Mouse (Mus musculus) hindbrain, postnatal 0 days (tissue): ENCODE measurements around the gene Zbtb34. TPM values are rescaled to one million over a fixed set of nuclear protein-coding genes. Genes with fewer than 3 reads are reported as not detected.

Experiments used
- ATAC-seq: fragments of 200-750 bp; cut with Nextera tagmentation; 2 replicates; pipeline ENCODE4 v1.8.0; 2017; ENCODE audit warnings: mild to moderate bottlenecking, moderate TSS enrichment, moderate library complexity
- DNase-seq: peaks from one replicate; pipeline ENCODE4 v3.0.0-alpha.2; 2015; ENCODE audit warnings: low spot score
- H3K27ac ChIP-seq: fragments of 300-500 bp; sonication (generic); 2 replicates; pipeline ENCODE4 v1.5.1; 2014; ENCODE audit warnings: mild to moderate bottlenecking
- H3K27me3 ChIP-seq: fragments of 300-500 bp; sonication (generic); 2 replicates; pipeline ENCODE4 v1.6.1; 2014; ENCODE audit warnings: low read length, mixed read lengths; ENCODE audit not compliant: insufficient read depth
- H3K36me3 ChIP-seq: fragments of 300-500 bp; sonication (generic); 2 replicates; pipeline ENCODE4 v1.6.1; 2014; ENCODE audit warnings: low read length, mixed read lengths; ENCODE audit not compliant: insufficient read depth
- H3K4me1 ChIP-seq: fragments of 300-500 bp; sonication (generic); 2 replicates; pipeline ENCODE4 v1.6.1; 2014; ENCODE audit warnings: antibody characterized with exemption, low read length, mixed read lengths; ENCODE audit not compliant: insufficient read depth
- H3K4me2 ChIP-seq: fragments of 300-500 bp; sonication (generic); 2 replicates; pipeline ENCODE4 v1.6.1; 2014; ENCODE audit warnings: low read depth, mild to moderate bottlenecking, low read length, moderate library complexity, mixed read lengths
- H3K4me3 ChIP-seq: fragments of 300-500 bp; sonication (generic); 2 replicates; pipeline ENCODE4 v1.5.1; 2014; ENCODE audit warnings: low read length
- H3K9ac ChIP-seq: fragments of 300-500 bp; sonication (generic); replicated peaks from 2 replicates; pipeline ENCODE4 v1.6.1; 2014; ENCODE audit warnings: mild to moderate bottlenecking, low read length, moderate library complexity, mixed read lengths
- H3K9me3 ChIP-seq: fragments of 300-500 bp; sonication (generic); 2 replicates; pipeline ENCODE4 v1.6.1; 2016; ENCODE audit warnings: low read length, mixed read lengths
- CTCF ChIP-seq: IDR thresholded peaks from 2 replicates; pipeline ENCODE4 v1.5.1; 2016; ENCODE audit warnings: antibody characterized with exemption, control low read depth, low read depth
- WGBS: fragments of 180-500 bp; shearing (Covaris S2); extraction: QIAGEN DNeasy Blood & Tissue Kit; methylation state at CpG from one replicate; pipeline ENCODE4 v1.1.7; 2014; 5-methylcytosine and 5-hydroxymethylcytosine counted together
- polyA plus RNA-seq: library from polyadenylated mRNA; unstranded; fragments of >200 nt; fragmentation: Nextera tagmentation; extraction: Ambion mirVana; gene quantifications from 2 replicates; pipeline ENCODE4 v1.2.1, GENCODE M21; 2015
- total RNA-seq: library from RNA; depleted of rRNA; stranded (reverse); fragments of >200 nt; gene quantifications from 2 replicates; pipeline ENCODE4 v1.2.3, GENCODE M21; 2014

The Zbtb34 gene
- total and polyA plus RNA-seq, 2 experiments from 2014 or later: 3.1 to 20.6 TPM

DNA sequence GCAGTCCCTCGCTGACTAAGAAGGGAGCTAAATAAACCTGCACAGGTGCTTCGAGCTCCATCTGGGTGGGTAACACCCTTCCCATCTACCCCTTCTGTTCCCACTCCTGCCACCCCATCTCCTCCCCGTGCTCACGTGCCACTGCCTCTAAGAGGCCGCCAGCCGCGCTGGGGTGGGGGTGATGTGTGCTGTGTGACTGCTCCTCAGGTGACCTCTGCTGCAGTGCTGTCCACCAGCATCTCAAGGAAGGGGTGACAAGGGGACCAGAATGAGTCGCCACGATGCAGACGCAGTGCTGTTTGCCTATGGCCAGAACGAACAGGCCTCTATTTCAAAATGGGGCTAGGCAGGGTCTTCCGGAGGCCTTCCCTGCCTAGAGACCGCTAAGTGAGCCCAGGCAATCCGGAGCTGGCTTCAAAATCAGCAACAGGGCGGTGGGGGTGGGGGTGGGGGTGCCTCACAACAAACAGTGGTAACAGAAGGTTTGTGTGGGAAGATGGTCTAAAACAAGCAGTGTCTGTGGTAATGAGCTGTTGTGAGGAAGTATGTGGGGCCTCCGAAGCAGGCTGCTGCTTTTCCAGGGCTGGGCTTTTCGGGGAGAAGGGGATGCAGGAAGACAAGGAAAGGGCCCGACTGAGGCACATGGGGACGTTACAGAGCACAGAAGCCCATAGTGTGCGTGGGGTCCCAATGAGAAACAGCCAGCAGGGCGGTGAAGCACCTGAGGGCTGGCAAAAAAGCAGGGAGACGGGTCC is 18.2 kb upstream of the Zbtb34 start:
- DNase-seq (no peak), ATAC-seq (no peak)
- no peak overlapping the region for H3K4me3 ChIP-seq
- no peak overlapping the region for H3K4me2 ChIP-seq
- no peaks in the 10 kb centered on the region for H3K27me3 ChIP-seq
- H3K9ac ChIP-seq: no peak overlapping the region
- 92% methylated on average over 22 of the region's 22 CpGs for WGBS
- no peak for TF ChIP-seq CTCF
- H3K9me3 ChIP-seq: no peaks in the 10 kb centered on the region
- no peak overlapping the region for H3K27ac ChIP-seq
- H3K4me1 ChIP-seq: no peaks in the 10 kb centered on the region
- H3K36me3 ChIP-seq: peaks cover 34% of the 10 kb centered on the region

DNA sequence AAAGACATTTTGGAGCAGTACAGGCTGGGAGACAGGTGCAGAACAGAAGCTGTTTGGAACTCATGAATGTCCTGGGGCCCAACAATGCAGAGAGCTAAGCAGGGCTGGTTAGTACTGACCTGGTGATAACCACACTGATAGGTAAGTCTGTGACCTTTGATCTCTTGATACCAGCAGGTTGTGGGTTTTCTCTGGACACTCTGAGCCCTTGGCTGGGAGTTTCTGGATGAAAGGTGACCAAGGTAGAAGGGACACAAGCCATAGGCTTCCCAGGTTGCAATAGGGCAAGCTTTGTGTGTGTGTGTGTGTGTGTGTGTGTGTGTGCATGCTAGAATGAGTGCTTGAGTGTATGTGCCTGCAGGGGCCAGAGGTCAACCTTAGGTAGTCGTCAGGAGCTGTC is 15.7 kb upstream of the Zbtb34 start:
- ATAC-seq (no peak), DNase-seq (no peak)
- Histone ChIP-seq H3K9ac (no peak overlapping the region), H3K4me1 (no peaks in the 10 kb centered on the region), H3K27ac (no peak overlapping the region), H3K27me3 (no peaks in the 10 kb centered on the region), H3K9me3 (no peaks in the 10 kb centered on the region), H3K4me3 (no peak overlapping the region), H3K36me3 (peaks cover 11% of the 10 kb centered on the region; the same call in 1 of the 2 replicates), H3K4me2 (no peak overlapping the region)
- no peak for TF ChIP-seq CTCF
- WGBS: 75% methylated on average over 1 of the region's 1 CpGs

DNA sequence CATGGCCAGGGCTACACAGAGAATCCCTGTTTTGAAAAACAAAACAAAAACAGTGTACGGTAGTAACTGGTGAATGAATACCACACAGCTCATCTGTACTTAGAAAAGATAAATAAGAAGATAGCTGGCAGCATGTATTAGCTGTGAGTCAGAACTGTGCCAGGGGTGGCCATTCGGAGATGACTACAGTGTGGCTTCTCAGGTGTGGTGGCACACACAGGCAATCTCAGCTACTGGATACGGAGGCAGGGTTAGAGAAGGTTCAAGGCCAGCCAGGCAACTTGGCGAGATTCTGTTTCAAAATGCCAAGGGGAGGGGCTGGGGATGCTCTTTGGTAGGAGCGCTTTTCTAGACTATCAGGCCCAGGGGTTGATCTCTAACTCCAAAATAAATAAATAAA is 14.6 kb upstream of the Zbtb34 start:
- Histone ChIP-seq H3K4me3 (no peak overlapping the region), H3K9me3 (no peaks in the 10 kb centered on the region), H3K4me2 (no peak overlapping the region), H3K36me3 (0 out of 2 replicates have a peak, but pooled peaks cover 11% of the 10 kb centered on the region), H3K4me1 (no peaks in the 10 kb centered on the region), H3K27ac (no peak overlapping the region), H3K27me3 (no peaks in the 10 kb centered on the region), H3K9ac (no peak overlapping the region)
- no peak for DNase-seq
- no peak for TF ChIP-seq CTCF
- WGBS: 88% methylated on average over 5 of the region's 5 CpGs
- ATAC-seq: no peak

DNA sequence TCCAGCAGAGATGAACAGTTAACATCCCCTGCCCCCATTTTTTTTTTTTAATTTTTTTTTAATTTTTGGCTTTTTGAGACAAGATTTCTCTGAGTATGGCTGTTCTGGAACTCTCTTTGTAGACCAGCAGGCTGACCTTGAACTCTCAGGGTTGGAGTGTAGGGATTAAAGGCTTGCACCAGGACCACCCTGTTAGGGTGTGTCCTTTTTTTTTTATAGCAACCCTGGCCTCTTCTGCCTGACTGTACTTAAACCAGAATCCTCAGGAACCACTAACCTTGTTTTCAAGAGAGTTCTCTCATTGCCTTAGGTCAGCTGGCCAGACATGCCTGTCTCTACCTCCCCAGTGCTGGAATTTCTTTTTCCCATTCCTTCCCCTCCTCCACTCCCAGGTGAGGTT is 13.7 kb upstream of the Zbtb34 start:
- Histone ChIP-seq H3K36me3 (0 out of 2 replicates have a peak, but pooled peaks cover 11% of the 10 kb centered on the region), H3K4me2 (no peak overlapping the region), H3K9me3 (no peaks in the 10 kb centered on the region), H3K9ac (no peak overlapping the region), H3K4me3 (no peak overlapping the region), H3K27ac (no peak overlapping the region), H3K27me3 (no peaks in the 10 kb centered on the region), H3K4me1 (no peaks in the 10 kb centered on the region)
- ATAC-seq (no peak), DNase-seq (no peak)
- TF ChIP-seq CTCF: no peak

DNA sequence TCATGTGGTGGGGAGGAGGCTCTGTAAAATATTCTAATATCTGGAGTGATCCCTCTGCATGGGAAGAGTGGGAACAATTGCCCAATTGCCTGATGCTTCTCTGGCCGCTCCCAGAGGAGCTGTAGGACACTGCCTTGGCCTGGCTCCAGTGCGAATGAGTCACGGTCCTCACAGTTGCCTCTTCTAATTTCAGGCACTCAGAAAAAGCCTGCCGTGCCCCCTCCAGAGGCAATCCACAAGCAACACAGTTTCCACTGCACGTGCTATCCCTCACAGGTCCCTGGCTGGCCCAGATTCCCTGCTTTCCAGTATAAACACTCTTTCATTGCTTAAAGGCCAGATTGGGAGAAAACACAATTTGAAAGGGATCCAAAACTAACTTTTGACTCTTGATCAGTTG is 13.2 kb upstream of the Zbtb34 start:
- TF ChIP-seq CTCF: peak; percentile 43
- H3K4me2 ChIP-seq: no peak overlapping the region
- DNase-seq (peak; percentile 88), ATAC-seq (peak; percentile 63; the same call in 1 of the 2 replicates)
- H3K36me3 ChIP-seq: 0 out of 2 replicates have a peak, but pooled peaks cover 10% of the 10 kb centered on the region
- no peak overlapping the region for H3K27ac ChIP-seq
- H3K9me3 ChIP-seq: no peaks in the 10 kb centered on the region
- H3K27me3 ChIP-seq: no peaks in the 10 kb centered on the region
- no peaks in the 10 kb centered on the region for H3K4me1 ChIP-seq
- no peak overlapping the region for H3K4me3 ChIP-seq
- no peak overlapping the region for H3K9ac ChIP-seq
- 19% methylated on average over 5 of the region's 5 CpGs for WGBS

DNA sequence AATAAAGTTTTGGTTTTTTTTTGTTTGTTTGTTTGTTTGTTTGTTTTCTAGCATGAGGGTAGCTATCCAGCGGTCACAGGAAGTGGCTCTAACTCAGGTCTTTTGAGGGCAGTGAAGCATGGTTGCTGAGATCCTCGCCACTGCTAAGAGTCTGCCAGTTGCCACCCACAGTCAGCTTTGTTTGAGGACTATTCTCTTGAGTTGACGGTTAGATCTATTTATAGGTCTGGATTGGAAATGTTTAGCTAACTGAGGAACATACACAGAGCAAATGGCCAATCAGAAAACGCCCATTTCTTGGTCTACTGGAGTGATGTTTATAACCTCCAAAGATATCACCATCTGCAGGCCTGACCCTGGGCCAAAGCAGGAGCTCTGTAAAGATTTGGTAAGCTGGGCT is 11.6 kb upstream of the Zbtb34 start:
- no peak overlapping the region for H3K4me3 ChIP-seq
- H3K27me3 ChIP-seq: no peaks in the 10 kb centered on the region
- H3K9me3 ChIP-seq: no peaks in the 10 kb centered on the region
- no peak for TF ChIP-seq CTCF
- DNase-seq: no peak
- no peak overlapping the region for H3K4me2 ChIP-seq
- no peak overlapping the region for H3K27ac ChIP-seq
- WGBS: 54% methylated on average over 4 of the region's 4 CpGs
- no peaks in the 10 kb centered on the region for H3K4me1 ChIP-seq
- H3K36me3 ChIP-seq: no peaks in the 10 kb centered on the region
- no peak for ATAC-seq
- no peak overlapping the region for H3K9ac ChIP-seq

DNA sequence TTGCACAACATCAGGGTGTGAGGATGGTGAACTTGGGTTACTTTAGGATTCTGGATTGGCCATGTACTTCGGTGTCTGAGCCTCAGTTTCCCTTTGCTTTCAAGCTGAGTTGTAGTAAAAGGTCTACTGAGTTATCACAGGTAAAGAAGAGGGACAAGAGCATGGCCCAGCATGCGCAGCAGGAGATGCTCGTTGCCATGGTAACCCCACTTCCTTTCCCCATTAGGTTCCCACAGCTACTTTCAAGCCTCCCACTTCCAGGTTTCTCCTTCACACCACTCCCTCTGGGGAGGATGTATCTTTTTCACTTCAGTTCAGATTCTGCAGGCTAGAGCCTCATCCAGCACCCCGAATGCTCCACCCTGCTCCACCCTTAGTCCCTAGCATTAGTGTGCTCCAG is 9.8 kb upstream of the Zbtb34 start:
- Histone ChIP-seq H3K4me1 (no peaks in the 10 kb centered on the region), H3K4me2 (no peak overlapping the region), H3K27me3 (no peaks in the 10 kb centered on the region), H3K9me3 (no peaks in the 10 kb centered on the region), H3K27ac (no peak overlapping the region), H3K9ac (no peak overlapping the region), H3K4me3 (no peak overlapping the region), H3K36me3 (no peaks in the 10 kb centered on the region)
- 21% methylated on average over 4 of the region's 4 CpGs for WGBS
- ATAC-seq: no peak
- no peak for TF ChIP-seq CTCF
- DNase-seq: peak; percentile 73
